ENCODE assay signal across 16 mouse cellular contexts in the genomic region with DNA sequence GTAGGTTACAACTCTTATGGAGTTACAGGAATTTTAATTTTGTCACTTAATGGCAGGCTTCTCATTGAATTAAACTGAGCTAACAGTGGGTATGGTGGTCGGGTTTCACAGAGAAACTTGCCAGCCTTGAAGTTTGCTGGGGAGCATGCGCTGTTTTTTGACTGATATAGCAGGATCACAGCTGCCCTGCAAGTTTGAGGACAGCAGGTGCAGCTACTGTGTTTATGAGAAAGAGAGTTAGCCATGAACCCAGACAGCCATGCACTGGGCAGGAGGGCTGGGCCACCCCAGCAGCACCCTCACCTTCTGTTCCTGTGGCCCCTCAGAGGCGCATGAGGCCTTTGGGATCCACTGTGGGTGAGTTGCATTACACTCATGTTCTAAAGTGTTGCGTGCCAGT.
"Had no signal": no experiment of that assay in that cellular context is flagged by ENCODE, and none has a peak within 500 bp of the region (broad histone marks: within the 10 kb centered on the region; RNA-seq: fewer than 3 reads in every experiment).

No protein-coding gene starts in this region.

- H3K4me1 ChIP-seq: stomach, embryonic 15.5 days had no signal

- H3K9me3 ChIP-seq: neural tube, embryonic 13.5 days; neural tube, embryonic 15.5 days; stomach, embryonic 15.5 days had no signal

- DNase-seq: retina, postnatal 1 day; right cerebral cortex, adult 18-20 months; right cerebral cortex, postnatal 14 days; right cerebral cortex, postnatal 25 days; right cerebral cortex, postnatal 4 days; spleen, adult 18-20 months; thymus, adult 18-20 months; thymus, adult 2 months; thymus, postnatal 14 days; thymus, postnatal 25 days; thymus, postnatal 36 days; thymus, postnatal 4 days had no signal

- H3K9ac ChIP-seq: neural tube, embryonic 13.5 days; neural tube, embryonic 15.5 days; stomach, embryonic 15.5 days had no signal

- H3K27ac ChIP-seq: neural tube, embryonic 13.5 days; neural tube, embryonic 15.5 days; stomach, embryonic 15.5 days; stomach, postnatal 0 days had no signal

- H3K27me3 ChIP-seq: neural tube, embryonic 13.5 days; neural tube, embryonic 15.5 days; stomach, embryonic 15.5 days had no signal

- H3K4me2 ChIP-seq: neural tube, embryonic 13.5 days; neural tube, embryonic 15.5 days; stomach, embryonic 15.5 days had no signal

- H3K4me3 ChIP-seq: neural tube, embryonic 13.5 days; neural tube, embryonic 15.5 days; stomach, embryonic 15.5 days had no signal

- H3K36me3 ChIP-seq: neural tube, embryonic 13.5 days; neural tube, embryonic 15.5 days; stomach, embryonic 15.5 days had no signal
